Mouse (Mus musculus) hindbrain, embryonic 10.5 days (tissue): ENCODE data around the gene Gcnt7. TPM values are rescaled to one million over a fixed set of nuclear protein-coding genes. Genes with fewer than 3 reads are reported as not detected.

Experiments
- DNase-seq: peaks from one replicate; pipeline ENCODE4 v3.0.0-alpha.2; 2017; ENCODE audit warnings: low spot score
- H3K27ac ChIP-seq: fragments of 300-500 bp; sonication (generic); 2 replicates; pipeline ENCODE4 v1.5.1; 2016; ENCODE audit warnings: mild to moderate bottlenecking, moderate library complexity
- H3K27me3 ChIP-seq: fragments of 300-500 bp; sonication (generic); 2 replicates; pipeline ENCODE4 v1.6.1; 2016; ENCODE audit warnings: mild to moderate bottlenecking; ENCODE audit not compliant: poor library complexity, insufficient read depth, severe bottlenecking
- H3K36me3 ChIP-seq: fragments of 300-500 bp; sonication (generic); 2 replicates; pipeline ENCODE4 v1.6.1; 2016; ENCODE audit warnings: mild to moderate bottlenecking, moderate library complexity
- H3K4me1 ChIP-seq: fragments of 300-500 bp; sonication (generic); replicated peaks from 2 replicates; pipeline ENCODE4 v1.6.1; 2016; ENCODE audit warnings: mild to moderate bottlenecking
- H3K4me3 ChIP-seq: fragments of 300-500 bp; sonication (generic); 2 replicates; pipeline ENCODE4 v1.5.1; 2016; ENCODE audit warnings: mild to moderate bottlenecking, moderate library complexity
- H3K9me3 ChIP-seq: fragments of 300-500 bp; sonication (generic); 2 replicates; pipeline ENCODE4 v1.6.1; 2016; ENCODE audit warnings: mild to moderate bottlenecking, moderate library complexity
- WGBS: fragments of 180-500 bp; shearing (Covaris S2); methylation state at CpG from one replicate; pipeline ENCODE4 v1.1.7; 2016; 5-methylcytosine and 5-hydroxymethylcytosine counted together
- polyA plus RNA-seq: library from polyadenylated mRNA; unstranded; fragments of >200 nt; fragmentation: Nextera tagmentation; extraction: Ambion mirVana; gene quantifications from 2 replicates; pipeline ENCODE4 v1.2.1, GENCODE M21; 2016

Gene Gcnt7
- polyA plus RNA-seq, 1 experiment from 2014 or later = 1.6 TPM

DNA sequence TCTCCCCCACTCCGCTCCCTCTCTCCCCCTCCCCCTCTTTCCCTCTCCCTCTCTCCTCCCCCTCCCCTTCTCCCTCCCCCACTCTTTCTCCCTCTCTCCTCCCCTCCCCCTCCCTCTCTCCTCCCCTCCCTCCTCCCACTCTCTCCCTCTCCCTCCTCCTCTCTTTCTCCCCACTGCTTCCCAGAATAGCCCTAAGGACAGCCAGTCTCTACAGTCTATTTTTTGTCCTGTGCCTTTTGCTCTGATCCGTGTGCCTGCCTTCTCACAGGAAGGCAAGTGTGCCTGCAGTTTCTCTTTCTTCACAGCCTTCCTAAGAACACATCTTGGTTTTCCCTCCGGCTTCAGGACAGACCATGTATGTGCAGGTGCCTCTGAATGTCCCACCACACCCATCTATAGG lies 19.0 kb upstream of the Gcnt7 start:
- H3K27me3 ChIP-seq = no peaks in the 10 kb centered on the region
- peaks cover 12% of the 10 kb centered on the region for H3K4me1 ChIP-seq
- no peaks in the 10 kb centered on the region for H3K9me3 ChIP-seq
- H3K27ac ChIP-seq = no peak overlapping the region
- DNase-seq = no peak
- WGBS = 43% methylated on average over 3 of the region's 3 CpGs
- no peak overlapping the region for H3K4me3 ChIP-seq
- H3K36me3 ChIP-seq = no peaks in the 10 kb centered on the region; the same call in 1 of the 2 replicates

DNA sequence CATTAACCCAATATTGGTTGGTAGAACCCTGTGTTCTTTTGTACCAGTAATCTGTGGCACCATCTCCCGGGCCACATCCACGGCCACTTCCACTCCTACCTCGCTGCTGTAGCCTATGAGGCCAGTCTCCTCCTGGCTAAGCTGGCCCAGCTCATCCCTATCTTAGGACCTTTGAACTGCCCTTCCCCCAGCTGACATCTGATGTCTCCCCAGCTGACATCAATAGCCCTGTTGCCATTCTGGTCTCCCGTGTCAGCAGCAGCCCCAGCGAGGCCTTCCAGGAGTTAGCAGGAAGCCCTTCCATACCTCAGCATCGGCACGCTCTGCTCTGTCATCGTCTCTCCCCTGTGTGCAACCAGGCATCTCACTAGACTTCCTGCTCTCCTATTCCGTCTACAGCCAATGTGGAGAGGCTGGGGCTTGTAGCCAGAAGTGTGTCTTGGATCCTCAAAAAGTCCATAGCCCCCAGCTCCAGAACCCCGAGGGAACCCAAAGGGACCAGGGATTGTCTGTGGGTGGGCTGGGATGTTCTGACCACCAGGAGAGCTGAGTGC lies 18.4 kb upstream of the Gcnt7 start:
- H3K4me1 ChIP-seq = peaks cover 12% of the 10 kb centered on the region
- WGBS = 36% methylated on average over 10 of the region's 10 CpGs
- no peaks in the 10 kb centered on the region; the same call in 1 of the 2 replicates for H3K36me3 ChIP-seq

GRCm38 (mm10) chr2:172474970-172475369 lies 16.6 kb upstream of the Gcnt7 start:
- 38% methylated on average over 6 of the region's 6 CpGs for WGBS
- Histone ChIP-seq H3K36me3 (peaks cover 1% of the 10 kb centered on the region), H3K27me3 (no peaks in the 10 kb centered on the region), H3K27ac (no peak overlapping the region), H3K4me1 (peaks cover 12% of the 10 kb centered on the region), H3K4me3 (no peak overlapping the region), H3K9me3 (no peaks in the 10 kb centered on the region)
- DNase-seq = no peak

More for the DNA sequence above, 18.4 kb upstream of the Gcnt7 start:
- Histone ChIP-seq H3K27me3 (no peaks in the 10 kb centered on the region), H3K9me3 (no peaks in the 10 kb centered on the region), H3K27ac (no peak overlapping the region), H3K4me3 (no peak overlapping the region)
- DNase-seq = no peak

DNA sequence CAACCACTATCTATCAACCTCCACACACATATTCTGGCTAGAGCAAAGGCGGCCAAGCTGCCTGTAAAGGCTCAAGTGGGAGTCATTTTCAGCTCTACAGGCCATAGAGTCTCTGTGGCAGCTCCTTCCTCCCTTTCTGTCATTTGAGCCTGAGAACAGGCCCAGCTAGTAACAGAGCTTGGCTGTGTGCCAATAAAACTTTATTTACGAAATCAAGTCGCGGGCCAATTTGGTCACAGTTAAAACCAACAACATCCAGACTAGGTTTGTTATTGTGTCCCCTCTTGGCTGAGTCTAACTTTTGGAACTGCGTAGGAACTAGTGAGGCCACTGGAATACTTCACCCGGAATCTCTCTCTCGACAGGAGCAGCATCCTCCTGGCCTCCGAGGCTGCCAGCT lies 15.2 kb upstream of the Gcnt7 start:
- 84% methylated on average over 8 of the region's 8 CpGs for WGBS
- H3K4me3 ChIP-seq = no peak overlapping the region
- peaks cover 15% of the 10 kb centered on the region for H3K36me3 ChIP-seq
- peaks cover 12% of the 10 kb centered on the region for H3K4me1 ChIP-seq
- no peak overlapping the region for H3K27ac ChIP-seq
- H3K27me3 ChIP-seq = no peaks in the 10 kb centered on the region
- no peaks in the 10 kb centered on the region for H3K9me3 ChIP-seq
- no peak for DNase-seq

GRCm38 (mm10) chr2:172472318-172472717 lies 13.9 kb upstream of the Gcnt7 start, which contains the start of gene Fam209:
Gene Fam209, plus strand, starts transcription at chr2:172472520.
- Histone ChIP-seq H3K27ac (no peak within 1 kb of the TSS), H3K4me3 (no peak within 1 kb of the TSS), H3K27me3 (no peaks in the 10 kb centered on the region), H3K4me1 (peaks cover 7% of the 10 kb centered on the region), H3K9me3 (no peaks in the 10 kb centered on the region), H3K36me3 (peaks cover 28% of the 10 kb centered on the region)
- DNase-seq = no peak
- WGBS = 92% methylated on average over 11 of the region's 11 CpGs

GRCm38 (mm10) chr2:172468346-172468819 lies 10.0 kb upstream of the Gcnt7 start:
- peaks cover 66% of the 10 kb centered on the region for H3K36me3 ChIP-seq
- H3K4me3 ChIP-seq = no peak overlapping the region
- no peak overlapping the region for H3K27ac ChIP-seq
- 85% methylated on average over 11 of the region's 11 CpGs for WGBS
- H3K27me3 ChIP-seq = no peaks in the 10 kb centered on the region
- no peak for DNase-seq
- H3K4me1 ChIP-seq = no peaks in the 10 kb centered on the region
- no peaks in the 10 kb centered on the region for H3K9me3 ChIP-seq

DNA sequence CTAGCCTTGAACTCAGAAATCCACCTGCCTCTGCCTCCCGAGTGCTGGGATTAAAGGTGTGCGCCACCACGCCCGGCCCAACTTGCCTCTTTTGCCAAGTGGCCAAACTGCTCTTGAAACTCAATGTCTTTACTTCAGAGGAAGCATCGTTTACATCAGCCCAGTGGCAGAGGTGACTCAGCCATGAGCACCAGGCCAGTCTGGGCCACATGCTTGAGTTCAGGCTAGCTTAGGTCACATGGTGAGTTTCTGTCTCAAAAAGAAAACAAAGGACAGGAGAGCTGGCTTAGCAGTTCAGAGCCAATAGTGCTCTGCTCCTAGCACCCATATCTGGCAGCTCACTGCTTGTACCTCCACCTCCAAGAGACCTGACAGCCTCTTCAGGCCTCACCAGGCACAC lies 8.8 kb upstream of the Gcnt7 start:
- no peak overlapping the region for H3K4me3 ChIP-seq
- H3K36me3 ChIP-seq = peaks cover 78% of the 10 kb centered on the region
- H3K27ac ChIP-seq = no peak overlapping the region
- no peak for DNase-seq
- H3K27me3 ChIP-seq = no peaks in the 10 kb centered on the region
- WGBS = 94% methylated on average over 5 of the region's 5 CpGs
- H3K9me3 ChIP-seq = no peaks in the 10 kb centered on the region
- H3K4me1 ChIP-seq = no peaks in the 10 kb centered on the region

DNA sequence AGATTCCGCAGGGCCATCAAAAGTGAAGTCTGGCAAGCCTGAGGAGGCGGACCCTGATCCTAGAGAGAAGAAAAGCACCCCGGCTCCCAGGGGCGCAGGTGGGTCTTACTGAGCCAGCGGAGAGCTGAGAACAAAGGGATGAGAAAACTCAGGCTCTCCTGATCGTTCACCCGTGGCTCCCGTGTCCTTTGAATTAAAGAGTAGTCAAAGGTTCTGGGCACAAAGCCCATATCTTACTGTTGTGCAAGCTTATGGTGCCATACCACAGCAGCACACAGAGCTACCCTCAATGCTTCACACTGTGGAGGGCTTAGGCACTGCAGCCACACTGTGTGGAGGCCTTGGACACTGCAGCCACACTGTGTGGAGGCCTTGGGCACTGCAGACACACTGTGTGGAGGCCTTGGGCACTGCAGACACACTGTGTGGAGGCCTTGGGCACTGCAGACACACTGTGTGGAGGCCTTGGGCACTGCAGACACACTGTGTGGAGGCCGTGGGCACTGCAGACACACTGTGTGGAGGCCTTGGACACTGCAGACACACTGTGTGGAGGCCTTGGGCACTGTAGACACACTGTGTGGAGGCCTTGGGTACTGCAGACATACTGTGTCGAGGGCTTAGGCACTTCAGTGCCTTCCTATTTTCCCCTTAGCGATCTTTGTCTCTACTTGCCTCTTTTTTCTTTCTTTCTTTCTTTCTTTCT lies 8.2 kb upstream of the Gcnt7 start:
- no peaks in the 10 kb centered on the region for H3K27me3 ChIP-seq
- H3K36me3 ChIP-seq = peaks cover 84% of the 10 kb centered on the region
- no peak overlapping the region for H3K27ac ChIP-seq
- no peak for DNase-seq
- WGBS = 84% methylated on average over 11 of the region's 11 CpGs
- H3K4me1 ChIP-seq = no peaks in the 10 kb centered on the region
- H3K9me3 ChIP-seq = no peaks in the 10 kb centered on the region
- H3K4me3 ChIP-seq = no peak overlapping the region

DNA sequence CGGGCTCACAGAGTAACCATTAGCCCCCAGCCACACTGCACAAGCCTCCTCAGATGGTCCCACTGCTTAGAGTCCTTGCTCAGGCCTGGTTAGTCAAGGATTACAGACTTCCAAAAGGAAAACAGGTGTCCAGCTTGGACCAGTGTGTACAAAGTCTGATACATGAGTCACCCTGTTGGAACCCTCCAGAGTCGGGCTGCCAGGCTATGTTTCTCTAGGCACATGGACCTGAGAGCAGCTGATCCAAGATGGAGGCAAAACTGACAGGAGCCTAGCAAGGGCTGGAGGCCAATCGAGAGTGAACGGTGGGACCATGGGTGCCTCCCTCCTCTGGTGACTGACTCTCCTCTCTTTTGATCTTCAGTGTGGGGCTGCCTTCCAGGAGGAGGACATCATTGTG lies 4.4 kb upstream of the Gcnt7 start:
- no peaks in the 10 kb centered on the region for H3K9me3 ChIP-seq
- no peaks in the 10 kb centered on the region for H3K27me3 ChIP-seq
- H3K36me3 ChIP-seq = peaks cover 80% of the 10 kb centered on the region
- DNase-seq = no peak
- WGBS = 89% methylated on average over 4 of the region's 4 CpGs
- H3K27ac ChIP-seq = no peak overlapping the region
- H3K4me1 ChIP-seq = no peaks in the 10 kb centered on the region
- H3K4me3 ChIP-seq = no peak overlapping the region

DNA sequence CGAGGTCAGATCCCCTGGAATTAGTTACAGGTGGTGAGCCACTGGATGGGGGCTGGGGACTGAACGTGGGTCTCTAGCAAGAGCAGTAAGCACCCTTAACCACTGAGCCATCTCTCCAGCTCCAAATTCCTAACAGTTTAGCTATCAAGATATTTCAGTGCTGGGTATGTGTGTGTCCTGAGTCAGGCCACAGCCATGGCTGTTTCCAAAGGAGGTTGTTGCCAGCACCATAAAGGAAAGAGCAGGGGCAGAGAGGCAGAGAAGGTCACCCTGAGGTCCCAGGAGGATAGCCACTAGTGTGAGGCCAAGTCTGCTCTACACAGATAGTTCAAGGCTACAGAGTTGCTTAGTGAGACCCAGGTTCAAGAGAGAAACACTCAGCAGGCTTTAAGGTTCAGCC lies 2.3 kb upstream of the Gcnt7 start:
- H3K9me3 ChIP-seq = no peaks in the 10 kb centered on the region
- DNase-seq = no peak
- 79% methylated on average over 2 of the region's 2 CpGs for WGBS
- H3K27ac ChIP-seq = no peak overlapping the region
- peaks cover 71% of the 10 kb centered on the region for H3K36me3 ChIP-seq
- no peaks in the 10 kb centered on the region for H3K27me3 ChIP-seq
- H3K4me3 ChIP-seq = no peak overlapping the region
- peaks cover 9% of the 10 kb centered on the region for H3K4me1 ChIP-seq

DNA sequence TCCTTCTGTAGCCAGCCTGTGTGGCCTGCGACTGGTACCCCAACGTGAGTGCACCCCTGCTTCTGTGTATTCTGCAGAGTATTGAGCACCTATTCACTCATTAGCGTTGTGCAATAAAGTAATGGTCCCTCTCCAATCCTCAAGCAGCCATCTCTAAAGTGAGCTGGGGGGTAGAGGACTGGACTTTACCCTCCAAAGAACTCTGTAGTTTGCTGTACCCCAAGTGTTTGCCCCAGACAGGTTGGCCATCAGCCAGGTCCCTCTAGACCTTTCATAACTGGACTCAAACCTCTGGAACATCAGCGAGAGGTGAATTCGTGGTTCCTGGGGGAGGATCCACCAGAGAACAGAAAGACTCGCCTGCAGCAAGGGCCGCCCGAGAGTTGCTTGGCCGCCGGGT lies 5.9 kb downstream of the Gcnt7 start:
- Histone ChIP-seq H3K27me3 (no peaks in the 10 kb centered on the region), H3K4me1 (peaks cover 9% of the 10 kb centered on the region), H3K9me3 (no peaks in the 10 kb centered on the region), H3K36me3 (peaks cover 82% of the 10 kb centered on the region), H3K27ac (no peak overlapping the region), H3K4me3 (no peak overlapping the region)
- WGBS = 92% methylated on average over 10 of the region's 10 CpGs
- no peak for DNase-seq

GRCm38 (mm10) chr2:172452031-172452430 lies 6.4 kb downstream of the Gcnt7 start:
- no peak for DNase-seq
- Histone ChIP-seq H3K4me1 (peaks cover 8% of the 10 kb centered on the region), H3K9me3 (no peaks in the 10 kb centered on the region), H3K27ac (no peak overlapping the region), H3K27me3 (no peaks in the 10 kb centered on the region), H3K36me3 (peaks cover 82% of the 10 kb centered on the region), H3K4me3 (no peak overlapping the region)
- 94% methylated on average over 4 of the region's 4 CpGs for WGBS

- DNase-seq = no peak
- Histone ChIP-seq H3K4me3 (no peak overlapping the region), H3K27me3 (no peaks in the 10 kb centered on the region), H3K36me3 (peaks cover 91% of the 10 kb centered on the region), H3K9me3 (no peaks in the 10 kb centered on the region), H3K27ac (no peak overlapping the region), H3K4me1 (no peaks in the 10 kb centered on the region; the same call in 1 of the 2 replicates)
- WGBS = 88% methylated on average over 6 of the region's 6 CpGs
Measured at GRCm38 (mm10) chr2:172450640-172451039, 7.8 kb downstream of the Gcnt7 start.
